Mouse (Mus musculus): ENCODE results near the gene Nfkbil1. TPM values are rescaled to one million over a fixed set of nuclear protein-coding genes. Genes with fewer than 3 reads are reported as not detected.

Gene Nfkbil1
- 15.7 and 19.9 TPM in 2 replicates for polyA plus RNA-seq (2012; rRNA removed)

DNA sequence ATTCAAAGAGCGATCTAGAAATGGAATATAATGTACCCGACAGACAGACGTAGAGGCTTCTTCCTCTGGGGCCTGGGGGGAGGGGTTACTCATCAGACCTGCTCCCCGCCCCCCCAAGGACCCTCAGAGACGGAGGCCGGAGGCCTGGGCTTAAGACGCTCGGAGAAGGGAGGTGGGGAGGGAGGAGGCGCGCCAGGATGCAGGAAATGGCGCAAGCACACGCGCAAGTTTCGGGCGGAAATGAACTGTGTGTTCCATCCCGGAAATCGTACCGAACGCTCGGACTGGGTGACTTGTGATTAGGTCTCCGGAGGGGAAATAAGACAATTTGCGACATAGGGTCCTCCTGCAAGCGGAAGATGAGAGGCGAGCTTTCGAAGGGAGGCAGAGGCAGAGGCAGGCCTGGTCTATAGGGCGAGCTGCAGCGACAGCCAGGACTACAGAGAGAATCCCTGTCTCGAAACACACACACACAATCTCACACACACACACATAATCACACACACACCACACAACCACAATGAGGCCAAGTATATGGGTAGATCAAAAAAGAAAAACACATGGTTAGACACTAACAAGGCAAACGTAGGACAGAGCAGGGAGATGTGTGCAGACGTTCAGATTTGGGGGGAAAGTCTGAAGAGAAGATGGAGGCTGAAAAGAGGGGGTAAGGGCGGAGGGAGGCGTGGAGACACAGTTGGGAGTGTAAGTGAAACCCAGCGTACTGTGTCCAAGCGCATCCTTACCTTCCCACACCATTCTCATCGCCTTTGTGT, at the start of gene Nfkbil1:
Nfkbil1 (minus strand) TSS at position 179 of the 776 bp plus-strand sequence.
- peak; percentile 71 for DNase-seq (ENCODE audit: low read depth)

DNA sequence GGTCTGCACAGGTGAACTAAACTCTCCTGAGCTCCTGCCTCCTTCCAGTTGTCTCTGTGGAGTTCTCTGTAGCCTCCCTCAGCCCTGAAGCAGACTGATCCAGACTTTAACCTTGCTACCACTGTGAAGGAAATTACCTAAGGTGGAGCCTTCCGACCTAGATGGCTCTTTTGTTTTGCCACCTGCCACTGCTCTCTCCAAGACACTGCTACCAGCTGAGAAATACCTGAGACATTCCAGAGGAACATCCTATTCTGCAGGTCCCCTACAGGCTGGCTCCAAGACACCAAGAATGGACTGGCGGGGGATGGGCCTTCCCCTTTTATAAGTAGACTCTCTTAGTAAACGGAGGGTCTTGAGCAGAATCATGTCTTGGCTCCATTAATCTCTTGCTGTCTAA, 44.7 kb upstream of the Nfkbil1 start:
- no peak for DNase-seq (ENCODE audit: low read depth)

DNA sequence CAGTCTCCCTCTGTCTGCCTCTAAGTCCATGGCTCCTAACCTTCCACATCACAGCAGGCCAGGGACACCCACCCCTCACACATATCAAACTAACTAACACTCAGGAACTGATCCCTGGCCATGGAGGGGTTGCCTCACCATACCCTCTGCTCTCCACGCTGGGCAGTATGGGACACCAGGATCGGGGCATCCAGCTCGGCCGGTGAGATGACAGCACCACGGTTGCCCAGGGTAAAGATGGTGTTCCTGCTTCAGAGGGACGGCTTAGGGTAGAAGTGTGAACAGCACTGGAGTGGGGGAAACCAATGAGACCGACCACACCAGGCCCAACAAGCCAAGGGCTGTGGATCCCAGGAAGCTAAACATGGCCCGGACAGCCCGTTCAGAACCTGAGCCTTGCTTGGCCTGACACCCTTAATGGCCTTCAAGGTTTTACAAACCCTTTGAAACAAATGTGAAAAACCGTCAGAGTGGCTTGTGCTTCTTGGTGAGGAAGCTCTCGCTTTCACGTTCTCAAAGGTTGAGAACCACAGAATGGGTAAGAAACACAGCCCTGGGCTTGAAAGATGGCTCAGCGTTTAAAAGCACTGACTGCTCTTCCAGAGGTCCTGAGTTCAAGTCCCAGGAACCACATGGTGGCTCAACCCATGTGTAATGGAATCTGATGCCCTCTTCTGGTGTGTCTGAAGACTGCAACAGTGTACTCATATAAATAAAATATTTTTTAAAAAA, 43.5 kb upstream of the Nfkbil1 start:
- no peak for DNase-seq (ENCODE audit: low read depth)

DNA sequence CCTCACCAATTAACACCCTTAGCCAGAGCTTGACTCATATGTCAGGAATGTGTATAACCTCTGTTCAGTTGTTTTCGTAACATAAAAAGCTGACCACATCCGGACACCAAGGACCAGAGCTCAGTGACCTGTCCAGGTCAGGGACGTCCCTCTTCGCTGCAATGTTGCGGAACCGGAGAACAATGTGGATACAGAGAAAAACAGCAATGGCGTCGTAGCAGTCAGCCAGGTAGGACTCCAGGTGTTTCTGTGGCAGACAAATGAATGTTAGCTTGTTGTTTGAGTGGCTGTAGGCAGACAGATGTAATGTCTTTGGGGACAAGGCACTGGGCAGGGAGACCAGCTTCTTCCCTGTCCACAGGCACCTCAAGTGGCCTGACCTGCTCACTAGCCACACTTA, 42.5 kb upstream of the Nfkbil1 start:
- no peak for DNase-seq (ENCODE audit: low read depth)

DNA sequence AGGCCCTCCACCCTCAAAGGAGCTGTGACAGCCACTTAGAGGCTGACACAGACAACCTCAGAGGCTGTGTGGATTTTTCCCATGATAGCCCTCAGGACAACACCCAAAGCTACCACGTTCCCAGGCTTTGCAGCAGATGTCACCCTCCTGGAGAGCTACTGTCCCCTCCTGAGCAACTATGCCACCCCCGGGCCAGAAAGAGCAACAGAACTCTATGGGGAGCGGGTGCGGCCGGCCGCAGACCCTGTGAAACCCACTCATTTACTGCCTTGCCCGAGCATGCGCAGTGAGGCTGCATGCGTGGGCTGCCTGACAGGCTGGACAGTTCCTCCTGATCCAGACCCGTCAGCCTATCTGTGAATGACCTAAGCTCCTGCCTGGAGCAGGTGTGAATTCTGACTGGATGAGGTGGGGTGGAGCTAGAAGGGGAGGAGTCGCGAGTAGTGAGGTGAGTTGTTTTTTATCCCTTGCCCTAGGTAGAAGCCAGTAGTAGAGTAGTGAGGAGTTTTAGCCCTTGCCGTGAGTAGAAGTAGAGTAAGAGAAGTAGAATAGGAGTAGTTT, 40.8 kb upstream of the Nfkbil1 start:
- DNase-seq (ENCODE audit: low read depth): no peak

DNA sequence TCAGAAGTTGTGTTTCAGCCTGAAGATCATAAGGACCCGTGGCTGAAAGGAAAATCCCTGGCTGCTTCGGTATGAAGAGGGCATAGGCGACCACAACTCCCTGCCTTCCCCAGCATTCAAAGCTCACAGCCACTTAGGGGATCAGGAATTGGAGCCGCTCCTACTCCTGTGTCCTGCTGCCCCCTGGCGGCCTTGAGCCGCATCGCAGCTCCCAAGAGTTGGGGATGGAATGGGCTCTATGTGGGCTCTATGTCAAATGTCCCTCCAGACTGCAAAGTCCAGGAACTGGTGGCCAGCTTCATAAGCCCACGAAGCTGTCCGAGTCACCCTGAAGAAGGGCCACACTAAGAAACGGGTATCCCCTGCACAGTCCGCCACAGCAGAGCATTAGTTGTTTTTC, 39.2 kb upstream of the Nfkbil1 start:
- DNase-seq (ENCODE audit: low read depth): no peak

DNA sequence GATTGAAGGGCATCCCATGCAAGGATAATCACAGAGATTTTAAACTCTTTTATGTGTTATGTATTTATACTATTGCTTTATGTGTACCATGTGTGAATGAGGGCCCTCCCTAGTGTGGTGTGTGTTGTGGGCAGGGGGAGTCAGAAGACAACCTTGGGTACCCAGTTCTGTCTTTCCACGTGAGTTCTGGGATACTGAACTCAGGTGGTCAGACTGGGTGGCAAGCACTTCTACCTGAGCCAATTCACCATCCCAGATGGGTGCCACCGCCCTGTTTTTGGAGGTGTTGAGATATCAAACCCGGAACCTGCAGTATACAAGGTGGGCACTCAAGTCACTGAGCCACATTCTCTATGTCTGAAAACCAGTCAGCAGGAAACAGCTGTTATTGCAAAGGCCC, 36.7 kb upstream of the Nfkbil1 start:
- DNase-seq (ENCODE audit: low read depth): no peak

DNA sequence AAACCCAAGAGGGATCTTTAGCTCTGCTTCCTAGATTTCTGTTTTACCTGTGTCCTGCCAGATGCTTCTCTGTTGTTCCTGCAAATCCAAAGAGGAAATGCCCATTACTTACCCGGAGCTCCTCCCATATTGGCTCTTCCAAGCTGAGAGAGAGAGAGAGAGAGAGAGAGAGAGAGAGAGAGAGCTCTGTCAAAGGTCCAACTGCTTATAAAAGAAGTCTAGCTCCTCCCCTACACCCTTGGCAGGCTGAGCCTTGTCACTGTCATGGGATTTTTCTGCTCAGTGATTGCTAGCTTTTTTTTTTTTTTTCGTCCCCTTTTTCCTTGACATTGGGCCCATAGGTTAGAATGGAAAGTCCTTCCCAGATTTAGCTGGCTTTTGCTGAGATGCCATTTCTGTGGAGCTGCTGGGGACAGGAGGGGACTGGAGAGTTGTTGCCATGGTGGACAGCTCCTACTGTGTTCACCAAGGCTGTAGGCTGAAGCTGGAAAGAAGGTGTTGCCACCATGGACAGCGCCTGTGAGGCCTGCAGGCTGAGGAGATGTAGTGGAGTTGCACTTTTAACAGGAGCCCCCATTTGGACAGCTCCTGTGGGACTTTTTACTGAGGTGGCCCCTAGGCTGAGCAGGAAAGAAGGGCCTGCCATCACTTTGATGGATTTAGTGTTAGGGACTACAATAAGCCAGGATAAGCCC, 34.2 kb upstream of the Nfkbil1 start:
- no peak for DNase-seq (ENCODE audit: low read depth)

DNA sequence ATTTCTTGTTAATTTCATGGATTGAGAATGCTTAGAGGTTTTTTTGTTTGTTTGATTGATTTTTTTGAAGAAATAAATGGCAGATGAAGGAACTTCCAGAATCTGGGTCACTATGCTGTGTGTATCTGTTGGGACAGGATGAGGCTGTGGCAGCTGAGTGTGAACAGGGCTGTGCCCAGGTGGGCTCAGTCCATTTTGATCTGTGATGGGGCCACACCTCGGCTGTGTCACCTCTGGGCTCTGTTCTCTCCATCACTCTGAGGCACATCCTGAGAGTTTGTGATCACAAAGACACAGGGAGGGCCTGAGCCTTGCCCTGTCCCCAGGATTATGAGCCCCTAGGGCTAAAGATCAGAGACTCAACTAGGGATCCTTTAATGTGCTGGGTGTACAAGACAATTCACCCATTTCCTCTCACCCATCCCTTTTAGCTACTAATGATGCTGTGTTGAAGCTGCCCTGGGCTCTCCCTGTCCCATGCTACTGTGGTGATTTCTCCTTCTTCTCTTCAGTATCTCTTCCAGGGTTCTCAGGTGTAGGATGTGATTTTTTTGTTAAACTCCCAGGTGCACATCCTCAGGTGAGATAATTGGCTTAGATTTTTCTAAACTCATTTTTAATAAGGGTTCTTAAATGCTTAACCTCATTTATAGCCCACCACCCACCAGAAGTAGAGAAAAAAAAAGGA, 32.0 kb upstream of the Nfkbil1 start:
- DNase-seq (ENCODE audit: low read depth): no peak

DNA sequence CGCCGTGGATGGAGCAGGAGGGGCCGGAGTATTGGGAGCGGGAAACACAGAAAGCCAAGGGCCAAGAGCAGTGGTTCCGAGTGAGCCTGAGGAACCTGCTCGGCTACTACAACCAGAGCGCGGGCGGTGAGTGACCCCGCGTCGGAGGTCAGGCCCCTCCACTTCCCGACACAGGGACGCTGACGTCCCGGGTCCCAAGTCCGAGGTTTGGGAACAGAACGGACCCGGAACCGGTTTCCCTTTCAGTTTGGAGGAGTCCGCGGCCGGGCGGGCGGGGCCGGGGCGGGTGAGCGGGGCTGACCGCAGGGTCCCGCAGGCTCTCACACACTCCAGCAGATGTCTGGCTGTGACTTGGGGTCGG, 27.9 kb upstream of the Nfkbil1 start:
- no peak for DNase-seq (ENCODE audit: low read depth)

DNA sequence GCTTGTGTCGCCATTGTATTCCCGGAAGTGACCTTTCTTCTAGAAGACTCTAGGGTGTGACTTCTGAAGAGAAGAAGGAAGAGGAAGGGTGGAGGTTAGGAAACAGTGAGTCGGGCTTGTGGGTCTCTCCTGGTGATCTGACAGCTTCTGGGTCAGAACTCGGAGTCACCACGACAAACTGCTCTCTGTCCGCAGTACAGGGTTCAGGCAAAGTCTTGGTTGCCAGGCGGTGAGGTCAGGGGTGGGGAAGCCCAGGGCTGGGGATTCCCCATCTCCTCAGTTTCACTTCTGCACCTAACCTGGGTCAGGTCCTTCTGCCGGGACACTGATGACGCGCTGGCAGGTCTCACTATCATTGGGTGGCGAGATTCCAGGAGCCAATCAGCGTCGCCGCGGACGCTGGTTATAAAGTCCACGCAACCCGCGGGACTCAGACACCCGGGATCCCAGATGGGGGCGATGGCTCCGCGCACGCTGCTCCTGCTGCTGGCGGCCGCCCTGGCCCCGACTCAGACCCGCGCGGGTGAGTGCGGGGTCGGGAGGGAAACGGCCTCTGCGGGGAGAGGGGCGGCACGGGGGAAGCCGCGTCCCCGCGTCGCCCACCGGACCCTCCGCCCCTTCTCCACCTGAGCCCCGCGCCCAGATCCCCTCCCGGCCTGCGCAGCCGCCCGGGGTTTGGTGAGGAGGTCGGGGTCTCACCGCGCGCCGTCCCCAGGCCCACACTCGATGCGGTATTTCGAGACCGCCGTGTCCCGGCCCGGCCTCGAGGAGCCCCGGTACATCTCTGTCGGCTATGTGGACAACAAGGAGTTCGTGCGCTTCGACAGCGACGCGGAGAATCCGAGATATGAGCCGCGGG, 27.3 kb upstream of the Nfkbil1 start, which contains the start of gene H2-D1:
H2-D1 (plus strand) TSS at position 67 of the 859 bp plus-strand sequence.
- peak; percentile 47 for DNase-seq (ENCODE audit: low read depth)

DNA sequence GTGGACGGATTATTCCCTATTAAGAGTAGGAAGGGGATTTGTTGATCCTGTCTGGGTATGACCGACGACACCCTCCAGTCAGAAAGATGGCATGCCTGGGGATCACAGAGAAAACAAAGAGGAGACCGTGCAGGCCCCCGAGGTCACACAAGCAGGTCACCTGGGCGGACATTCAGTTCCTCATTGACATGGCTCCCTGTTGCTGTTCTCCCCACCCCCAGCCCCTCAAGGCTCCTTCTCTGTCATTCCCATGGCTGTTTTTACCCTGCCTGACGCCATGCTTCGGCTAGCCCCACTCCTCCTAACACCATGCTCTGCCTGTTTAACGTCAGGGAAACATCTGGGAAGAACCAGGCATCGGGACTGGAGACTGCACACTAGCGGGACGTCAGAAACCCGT, 26.1 kb upstream of the Nfkbil1 start:
- no peak for DNase-seq (ENCODE audit: low read depth)

DNA sequence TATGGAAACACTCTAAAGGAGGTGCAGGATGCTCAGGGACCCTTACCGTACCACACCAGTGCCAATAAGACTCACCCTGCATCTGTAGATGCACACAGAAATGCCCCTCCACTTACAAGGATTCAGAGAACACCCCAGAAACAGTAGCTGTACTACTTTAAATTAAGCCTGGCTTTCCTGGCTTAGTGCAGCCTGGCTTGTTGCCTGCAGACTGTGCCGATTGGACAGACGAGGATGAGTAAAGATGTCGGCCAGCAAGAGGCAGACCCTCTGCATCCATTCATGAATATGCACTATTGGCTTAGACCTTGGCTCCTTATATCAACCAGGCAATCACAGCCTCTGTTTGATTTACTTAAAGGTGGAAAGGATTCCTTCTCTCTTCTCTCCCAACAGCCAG, 24.0 kb upstream of the Nfkbil1 start:
- no peak for DNase-seq (ENCODE audit: low read depth)

DNA sequence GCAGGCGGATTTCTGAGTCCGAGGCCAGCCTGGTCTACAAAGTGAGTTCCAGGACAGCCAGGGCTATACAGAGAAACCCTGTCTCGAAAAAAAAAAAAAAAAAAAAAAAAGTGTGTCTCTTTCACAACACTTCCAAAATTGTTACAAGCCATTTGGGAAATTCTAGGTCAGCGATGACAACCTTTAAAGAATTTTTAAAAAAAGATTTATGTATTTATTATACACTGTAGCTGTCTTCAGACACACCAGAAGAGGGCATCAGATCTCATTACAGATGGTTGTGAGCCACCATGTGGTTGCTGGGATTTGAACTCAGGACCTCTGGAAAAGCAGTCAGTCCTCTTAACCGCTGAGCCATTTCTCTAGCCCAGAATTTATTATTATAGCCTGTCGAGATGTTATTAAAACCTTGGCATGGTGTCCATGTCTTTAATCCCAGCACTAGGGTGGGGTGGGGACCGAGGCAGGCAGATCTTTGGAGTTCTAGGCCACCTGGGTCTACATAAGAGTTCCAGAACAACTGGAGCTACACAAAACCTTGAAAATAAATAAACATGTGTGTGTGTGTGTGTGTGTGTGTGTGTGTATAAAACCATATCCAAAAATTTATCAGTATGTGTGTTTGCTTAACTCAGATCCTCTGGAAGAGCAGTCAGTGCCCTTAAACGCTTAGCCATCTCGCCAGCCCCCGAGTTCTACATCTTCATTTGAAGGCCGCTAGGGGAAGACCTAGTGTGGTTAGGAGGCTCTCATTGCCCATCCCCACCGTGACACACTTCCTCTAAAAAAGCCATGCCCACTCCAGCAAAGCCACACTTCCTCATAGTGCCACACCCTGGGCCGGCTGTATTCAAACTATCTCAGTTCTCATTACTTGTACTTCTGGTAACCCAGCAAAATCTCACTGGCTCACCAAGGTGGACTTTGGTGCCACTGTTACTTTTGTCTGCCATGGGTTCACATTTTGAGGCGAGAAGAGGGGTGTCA, 23.2 kb upstream of the Nfkbil1 start:
- DNase-seq (ENCODE audit: low read depth): no peak

DNA sequence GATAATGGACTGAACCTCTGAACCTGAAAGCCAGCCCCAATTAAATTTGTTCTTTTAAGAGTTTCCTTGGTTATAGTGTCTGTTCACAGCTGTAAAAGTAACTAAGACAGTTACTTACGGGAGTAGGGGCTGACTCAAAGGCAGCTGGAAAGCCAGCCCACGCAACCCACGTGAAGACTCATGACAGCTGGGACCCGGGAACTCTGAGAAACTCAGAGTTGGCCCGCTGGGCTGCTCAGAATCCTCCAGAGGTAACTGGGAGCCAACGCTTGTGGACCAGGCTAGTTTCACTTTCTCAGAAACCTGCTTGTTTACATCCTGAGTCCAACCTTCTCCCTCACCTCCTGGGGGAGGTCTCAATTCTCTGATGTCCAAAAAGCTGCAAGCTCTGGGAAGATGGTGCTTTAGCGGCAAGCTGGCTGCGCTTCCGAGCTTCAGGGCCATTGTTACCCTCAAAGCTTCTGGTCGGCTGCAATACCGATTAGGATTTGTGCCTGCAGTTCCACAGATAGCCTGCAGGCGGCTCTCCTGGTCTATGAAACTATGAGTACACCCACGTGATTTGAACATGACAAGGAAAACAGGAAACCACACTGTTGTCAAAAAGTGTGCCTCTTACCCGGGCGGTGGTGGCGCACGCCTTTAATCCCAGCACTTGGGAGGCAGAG, 22.4 kb upstream of the Nfkbil1 start:
- peak; percentile 62 for DNase-seq (ENCODE audit: low read depth)

DNA sequence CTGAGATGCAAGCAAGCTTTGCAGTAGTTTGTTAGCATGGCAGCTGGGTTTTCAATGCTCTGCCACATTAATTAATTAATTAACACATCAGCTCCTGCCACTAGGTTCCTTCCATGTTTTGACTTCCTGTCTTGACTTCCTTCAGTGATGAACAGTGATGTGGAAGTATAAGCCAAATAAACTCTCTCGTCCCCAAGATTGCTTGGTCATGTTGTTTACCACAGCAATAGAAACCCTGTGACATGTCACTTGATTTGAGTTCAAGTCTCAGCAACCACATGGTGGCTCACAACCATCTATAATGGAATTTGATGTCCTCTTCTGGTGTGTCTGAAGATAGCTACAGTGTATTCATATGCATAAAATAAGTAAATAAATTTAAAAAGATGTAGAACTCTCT, 21.8 kb upstream of the Nfkbil1 start:
- DNase-seq (ENCODE audit: low read depth): no peak

DNA sequence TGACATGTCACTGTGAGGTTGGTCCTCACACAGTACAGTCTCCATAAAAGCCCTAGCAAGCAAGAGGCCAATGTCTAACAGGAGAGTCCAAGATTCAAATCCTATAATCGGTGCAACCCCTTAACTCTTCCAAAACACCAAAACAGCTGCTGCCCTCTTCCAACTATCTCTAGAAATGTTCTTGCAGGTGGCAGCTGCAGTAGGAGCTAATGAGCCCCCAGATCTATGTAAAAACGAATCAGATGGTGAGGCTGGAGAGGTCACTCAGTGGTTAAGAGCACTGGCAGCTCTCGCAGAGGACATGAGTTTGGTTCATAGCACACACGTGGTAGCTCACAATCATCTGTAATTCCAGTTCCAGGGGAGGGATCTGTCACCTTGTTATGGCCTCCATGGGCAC, 20.1 kb upstream of the Nfkbil1 start:
- no peak for DNase-seq (ENCODE audit: low read depth)

DNA sequence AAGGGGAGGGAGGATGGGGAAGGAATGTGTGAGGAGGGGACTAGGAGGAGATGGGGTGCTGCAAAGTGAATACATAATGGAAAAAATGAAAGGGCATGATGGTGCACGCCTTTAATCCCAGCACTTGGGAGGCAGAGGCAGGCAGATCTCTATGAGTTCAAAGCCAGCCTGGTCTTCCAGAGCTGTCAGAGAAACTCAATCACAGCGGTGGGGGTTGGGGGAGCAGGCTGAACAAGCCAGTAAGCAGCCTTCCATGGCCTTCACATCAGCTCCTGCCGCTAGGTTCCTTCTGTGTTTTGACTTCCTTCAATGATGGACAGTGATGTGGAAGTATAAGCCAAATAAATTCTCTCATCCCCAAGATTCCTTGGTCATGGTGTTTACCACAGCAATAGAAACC, 19.7 kb upstream of the Nfkbil1 start:
- no peak for DNase-seq (ENCODE audit: low read depth)

Data from gonadal fat pad, adult 2 months (tissue).